Mouse (Mus musculus) megakaryocyte-erythroid progenitor cell, adult 5 weeks (primary cell): ENCODE measurements around the gene Anxa1. TPM values are rescaled to one million over a fixed set of nuclear protein-coding genes. Genes with fewer than 3 reads are reported as not detected.

Experiments
- polyA plus RNA-seq: library from polyadenylated mRNA; stranded (reverse); fragments of >175 nt; gene quantifications from 2 replicates; pipeline ENCODE4 v1.2.3, GENCODE M21; 2012

The Anxa1 gene
- polyA plus RNA-seq: 8.8 and 12.1 TPM in 2 replicates

DNA sequence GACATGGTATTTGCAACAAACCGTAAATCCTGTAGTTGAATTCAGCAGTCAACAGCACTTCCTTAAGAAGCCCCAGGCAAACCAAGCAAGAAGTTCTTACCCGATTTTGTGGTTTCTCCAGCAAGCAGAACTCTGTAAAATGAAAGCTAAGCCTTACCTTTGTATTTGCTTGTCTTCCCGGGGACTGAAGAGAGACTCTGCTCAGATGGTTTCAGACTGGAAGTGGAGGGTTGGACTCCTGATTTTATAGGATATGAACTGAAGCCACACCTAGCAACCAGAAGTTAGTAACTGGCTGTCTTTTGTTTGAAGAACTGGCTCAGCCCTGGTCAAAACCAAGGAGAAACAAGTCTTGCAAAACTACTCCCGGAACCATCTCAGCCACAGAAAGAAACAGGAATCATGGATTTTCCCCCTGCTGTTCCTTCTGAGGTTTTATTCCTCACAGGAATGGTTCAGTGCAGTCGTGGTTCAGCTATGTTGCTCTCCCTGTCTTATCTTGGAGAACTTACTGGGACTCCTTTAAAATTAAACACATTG is at the start of gene Anxa1:
Anxa1 (minus strand) TSS at position 490 of the 540 bp plus-strand sequence.

Other genes with a start within 250 kb of the Anxa1 start
- gene Aldh1a1, start 101.8 kb upstream of the Anxa1 start, polyA plus RNA-seq: 1.2 and 1.6 TPM in 2 replicates